Mouse (Mus musculus) gastrocnemius, adult 2 months (tissue): Measurements from ENCODE around the gene Slc22a23. TPM values are rescaled to one million over a fixed set of nuclear protein-coding genes. Genes with fewer than 3 reads are reported as not detected.
A peak's percentile ranks its signal among the peaks of the same experiment; 100 is the strongest.

Experiments
- DNase-seq: peaks from one replicate; pipeline ENCODE4 v3.0.0; 2022
- H3K27ac ChIP-seq: fragments of 200-600 bp; 2 replicates; pipeline ENCODE4 v1.8.1; 2022; ENCODE audit warnings: mild to moderate bottlenecking
- H3K4me3 ChIP-seq: fragments of 200-600 bp; 2 replicates; pipeline ENCODE4 v1.8.1; 2022; ENCODE audit warnings: mild to moderate bottlenecking, moderate library complexity
- CTCF ChIP-seq: fragments of 200-600 bp; IDR thresholded peaks from 2 replicates; pipeline ENCODE4 v1.8.1; 2022; ENCODE audit warnings: antibody characterized with exemption, mild to moderate bottlenecking, moderate library complexity
- intact Hi-C: fragments of 180-260 bp; cut with DNase I; formaldehyde crosslinking; loops from one replicate; pipeline ENCODE4 v1.15.1; 2025
- total RNA-seq, 2 experiments: library from RNA; stranded (reverse); gene quantifications; 2 replicates each; pipeline ENCODE4 v1.2.3; 2021

Gene Slc22a23
- total RNA-seq, 2 experiments from 2014 or later, result 8.8 to 15.3 TPM

- intact Hi-C loops, result no loop called here
- no peak for DNase-seq
- Histone ChIP-seq H3K27ac (no peak overlapping the region), H3K4me3 (no peak overlapping the region)
- TF ChIP-seq CTCF, result no peak
Observed at GRCm38 (mm10) chr13:34289567-34289966, 55.4 kb downstream of the Slc22a23 start.

GRCm38 (mm10) chr13:34288129-34288528, 56.9 kb downstream of the Slc22a23 start:
- no peak for DNase-seq
- Histone ChIP-seq H3K4me3 (no peak overlapping the region), H3K27ac (no peak overlapping the region)
- no peak for TF ChIP-seq CTCF
- intact Hi-C loops, result no loop called here

- intact Hi-C loops, result no loop called here
- Histone ChIP-seq H3K27ac (no peak overlapping the region), H3K4me3 (no peak overlapping the region)
- TF ChIP-seq CTCF, result no peak
- no peak for DNase-seq
Observed at GRCm38 (mm10) chr13:34287601-34288083, 57.3 kb downstream of the Slc22a23 start.

- intact Hi-C loops, result no loop called here
- no peak overlapping the region for H3K27ac ChIP-seq
- no peak for DNase-seq
- no peak for TF ChIP-seq CTCF
- no peak overlapping the region for H3K4me3 ChIP-seq
Observed at GRCm38 (mm10) chr13:34281360-34281759, 63.6 kb downstream of the Slc22a23 start.

GRCm38 (mm10) chr13:34278759-34279270, 66.2 kb downstream of the Slc22a23 start:
- no peak for DNase-seq
- peak overlapping the region; percentile 43 for H3K27ac ChIP-seq
- TF ChIP-seq CTCF, result no peak
- intact Hi-C loops, result loop anchor here (5.0 kb wide), 1 partner anchor 53 kb away; no protein-coding TSS in a partner anchor
- H3K4me3 ChIP-seq, result no peak overlapping the region

GRCm38 (mm10) chr13:34278288-34278701, 66.7 kb downstream of the Slc22a23 start:
- intact Hi-C loops, result loop anchor here (5.0 kb wide), 1 partner anchor 54 kb away; no protein-coding TSS in a partner anchor
- Histone ChIP-seq H3K4me3 (no peak overlapping the region), H3K27ac (peak overlapping the region; percentile 43)
- DNase-seq, result no peak
- no peak for TF ChIP-seq CTCF

GRCm38 (mm10) chr13:34277611-34278010, 67.4 kb downstream of the Slc22a23 start:
- DNase-seq, result no peak
- Histone ChIP-seq H3K4me3 (no peak overlapping the region), H3K27ac (no peak overlapping the region)
- TF ChIP-seq CTCF, result no peak
- intact Hi-C loops, result loop anchor here (5.0 kb wide), 1 partner anchor 55 kb away; no protein-coding TSS in a partner anchor

GRCm38 (mm10) chr13:34277001-34277400, 68.0 kb downstream of the Slc22a23 start:
- Histone ChIP-seq H3K4me3 (no peak overlapping the region), H3K27ac (0 out of 2 replicates have a peak overlapping the region, but pooled peaks have one; percentile 29)
- DNase-seq, result no peak
- TF ChIP-seq CTCF, result no peak
- intact Hi-C loops, result loop anchor here (5.0 kb wide), 1 partner anchor 55 kb away; no protein-coding TSS in a partner anchor

GRCm38 (mm10) chr13:34274890-34275289, 70.1 kb downstream of the Slc22a23 start:
- no peak for TF ChIP-seq CTCF
- Histone ChIP-seq H3K4me3 (no peak overlapping the region), H3K27ac (no peak overlapping the region)
- intact Hi-C loops, result loop anchor here (5.0 kb wide), 2 partner anchors 57 to 67 kb away; no protein-coding TSS in a partner anchor
- no peak for DNase-seq

- Histone ChIP-seq H3K27ac (no peak overlapping the region), H3K4me3 (no peak overlapping the region)
- intact Hi-C loops, result loop anchor here (5.0 kb wide), 1 partner anchor 68 kb away; no protein-coding TSS in a partner anchor
- TF ChIP-seq CTCF, result no peak
- DNase-seq, result no peak
Observed at GRCm38 (mm10) chr13:34274417-34274816, 70.6 kb downstream of the Slc22a23 start.

GRCm38 (mm10) chr13:34272275-34273054, 72.5 kb downstream of the Slc22a23 start:
- DNase-seq, result peak; percentile 83

GRCm38 (mm10) chr13:34271665-34272064, 73.3 kb downstream of the Slc22a23 start:
- no peak overlapping the region for H3K4me3 ChIP-seq
- H3K27ac ChIP-seq, result peak overlapping the region; percentile 66
- intact Hi-C loops, result loop anchor here (5.0 kb wide), 1 partner anchor 71 kb away; no protein-coding TSS in a partner anchor
- no peak for DNase-seq
- no peak for TF ChIP-seq CTCF

More at GRCm38 (mm10) chr13:34272275-34273054, 72.5 kb downstream of the Slc22a23 start:
- intact Hi-C loops, result loop anchor here (5.0 kb wide), 1 partner anchor 70 kb away; no protein-coding TSS in a partner anchor
- Histone ChIP-seq H3K27ac (peak overlapping the region; percentile 66), H3K4me3 (peak overlapping the region; percentile 34; the same call in 1 of the 2 replicates)
- TF ChIP-seq CTCF, result no peak
